Mouse (Mus musculus) midbrain, embryonic 13.5 days (tissue): ENCODE measurements around the gene Col23a1. TPM values are rescaled to one million over a fixed set of nuclear protein-coding genes. Genes with fewer than 3 reads are reported as not detected.

Experiments
- ATAC-seq: fragments of 200-750 bp; cut with Nextera tagmentation; 2 replicates; pipeline ENCODE4 v1.8.0; 2017; ENCODE audit warnings: mild to moderate bottlenecking, moderate TSS enrichment, moderate library complexity
- H3K27ac ChIP-seq: fragments of 300-500 bp; sonication (generic); 2 replicates; pipeline ENCODE4 v1.5.1; 2015; ENCODE audit warnings: inconsistent platforms, mild to moderate bottlenecking, moderate library complexity
- H3K27me3 ChIP-seq: fragments of 300-500 bp; sonication (generic); 2 replicates; pipeline ENCODE4 v1.6.1; 2015; ENCODE audit warnings: mild to moderate bottlenecking, inconsistent platforms
- H3K36me3 ChIP-seq: fragments of 300-500 bp; sonication (generic); 2 replicates; pipeline ENCODE4 v1.6.1; 2015; ENCODE audit warnings: mild to moderate bottlenecking, inconsistent platforms
- H3K4me1 ChIP-seq: fragments of 300-500 bp; sonication (generic); replicated peaks from 2 replicates; pipeline ENCODE4 v1.6.1; 2015; ENCODE audit warnings: inconsistent platforms
- H3K4me2 ChIP-seq: fragments of 300-500 bp; sonication (generic); replicated peaks from 2 replicates; pipeline ENCODE4 v1.6.1; 2015; ENCODE audit warnings: moderate library complexity, mild to moderate bottlenecking, inconsistent platforms
- H3K4me3 ChIP-seq: fragments of 300-500 bp; sonication (generic); replicated peaks from 2 replicates; pipeline ENCODE4 v1.5.1; 2015; ENCODE audit warnings: mild to moderate bottlenecking, inconsistent platforms
- H3K9ac ChIP-seq: fragments of 300-500 bp; sonication (generic); replicated peaks from 2 replicates; pipeline ENCODE4 v1.6.1; 2015; ENCODE audit warnings: mild to moderate bottlenecking, inconsistent platforms
- H3K9me3 ChIP-seq: fragments of 300-500 bp; sonication (generic); 2 replicates; pipeline ENCODE4 v1.6.1; 2016; ENCODE audit warnings: mild to moderate bottlenecking, inconsistent platforms
- WGBS: fragments of 180-500 bp; shearing (Covaris S2); methylation state at CpG from one replicate; pipeline ENCODE4 v1.1.7; 2015; 5-methylcytosine and 5-hydroxymethylcytosine counted together
- polyA plus RNA-seq: library from polyadenylated mRNA; unstranded; fragments of >200 nt; fragmentation: Nextera tagmentation; extraction: Ambion mirVana; gene quantifications from 2 replicates; pipeline ENCODE4 v1.2.1, GENCODE M21; 2015

The Col23a1 gene
- polyA plus RNA-seq, 1 experiment from 2014 or later: 5.7 TPM

DNA sequence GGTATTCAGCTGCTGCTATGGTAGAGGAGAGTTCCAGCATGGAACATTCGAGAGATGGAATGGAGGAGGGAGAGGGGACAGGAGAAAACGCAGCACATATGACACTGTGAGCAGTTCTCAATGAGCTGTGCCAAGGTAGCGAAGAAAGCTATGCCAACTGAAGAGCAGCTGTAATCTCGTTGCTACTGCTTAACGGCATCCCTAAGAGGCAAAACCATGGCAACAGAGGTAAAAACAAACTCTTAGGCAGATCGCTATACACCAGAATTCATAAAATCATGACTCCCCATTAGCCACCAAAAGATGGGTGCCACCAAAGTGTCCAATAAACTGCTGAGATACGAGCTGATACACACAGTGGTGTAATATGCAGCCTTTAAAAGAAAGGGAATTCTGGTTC is 160.2 kb downstream of the Col23a1 start:
- no peaks in the 10 kb centered on the region for H3K9me3 ChIP-seq
- H3K9ac ChIP-seq: no peak overlapping the region
- H3K27ac ChIP-seq: no peak overlapping the region
- no peaks in the 10 kb centered on the region for H3K27me3 ChIP-seq
- H3K4me3 ChIP-seq: no peak overlapping the region
- peaks cover 7% of the 10 kb centered on the region for H3K4me1 ChIP-seq
- 82% methylated on average over 7 of the region's 7 CpGs for WGBS
- no peaks in the 10 kb centered on the region for H3K36me3 ChIP-seq
- no peak for ATAC-seq
- no peak overlapping the region for H3K4me2 ChIP-seq

DNA sequence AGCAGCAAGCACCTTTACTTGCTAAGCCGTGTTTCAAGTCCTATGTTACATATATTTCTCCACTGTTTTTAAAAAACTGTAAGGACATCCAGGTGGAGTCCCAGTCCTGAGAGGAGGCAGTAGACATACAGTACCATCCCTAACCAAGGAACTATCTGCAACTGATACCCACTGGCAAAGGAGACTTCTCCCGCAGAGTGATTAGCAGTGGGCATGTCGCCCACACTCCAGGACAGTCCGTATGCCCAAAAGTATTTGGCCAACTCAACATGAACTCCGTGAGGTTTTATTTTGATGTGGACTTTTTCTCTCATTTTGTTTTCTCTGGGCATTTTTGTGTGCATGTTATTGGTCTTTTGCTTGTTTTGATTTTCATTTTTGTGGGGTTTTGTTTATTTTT is 161.6 kb downstream of the Col23a1 start:
- H3K27ac ChIP-seq: no peak overlapping the region
- no peaks in the 10 kb centered on the region for H3K27me3 ChIP-seq
- no peaks in the 10 kb centered on the region for H3K9me3 ChIP-seq
- no peaks in the 10 kb centered on the region for H3K36me3 ChIP-seq
- no peak for ATAC-seq
- WGBS: 91% methylated on average over 5 of the region's 5 CpGs
- no peak overlapping the region for H3K4me3 ChIP-seq
- no peak overlapping the region for H3K4me2 ChIP-seq
- H3K4me1 ChIP-seq: peaks cover 7% of the 10 kb centered on the region
- H3K9ac ChIP-seq: no peak overlapping the region

DNA sequence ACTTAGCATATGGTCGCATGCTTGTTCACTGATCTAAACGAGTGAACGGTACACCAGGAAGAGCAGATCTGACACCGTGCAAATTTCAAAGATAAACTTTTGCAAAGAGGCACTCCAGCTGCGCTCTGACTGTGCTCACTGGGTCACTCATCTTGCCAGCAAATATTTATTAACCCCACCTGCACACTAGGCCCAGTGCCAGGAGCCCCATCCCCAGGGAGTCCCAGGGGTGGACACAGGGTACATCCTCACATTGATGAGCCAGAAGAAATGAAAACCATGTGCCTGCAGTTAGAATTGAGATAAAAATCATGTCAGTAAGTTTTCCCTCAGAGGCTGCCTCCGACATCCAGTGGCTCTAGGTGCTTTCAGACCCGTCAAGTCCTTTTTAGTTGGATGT is 162.2 kb downstream of the Col23a1 start:
- H3K9me3 ChIP-seq: no peaks in the 10 kb centered on the region
- H3K4me2 ChIP-seq: no peak overlapping the region
- 67% methylated on average over 7 of the region's 7 CpGs for WGBS
- H3K4me1 ChIP-seq: peaks cover 7% of the 10 kb centered on the region
- no peak for ATAC-seq
- no peaks in the 10 kb centered on the region for H3K27me3 ChIP-seq
- H3K9ac ChIP-seq: no peak overlapping the region
- H3K36me3 ChIP-seq: no peaks in the 10 kb centered on the region
- H3K27ac ChIP-seq: no peak overlapping the region
- H3K4me3 ChIP-seq: no peak overlapping the region

DNA sequence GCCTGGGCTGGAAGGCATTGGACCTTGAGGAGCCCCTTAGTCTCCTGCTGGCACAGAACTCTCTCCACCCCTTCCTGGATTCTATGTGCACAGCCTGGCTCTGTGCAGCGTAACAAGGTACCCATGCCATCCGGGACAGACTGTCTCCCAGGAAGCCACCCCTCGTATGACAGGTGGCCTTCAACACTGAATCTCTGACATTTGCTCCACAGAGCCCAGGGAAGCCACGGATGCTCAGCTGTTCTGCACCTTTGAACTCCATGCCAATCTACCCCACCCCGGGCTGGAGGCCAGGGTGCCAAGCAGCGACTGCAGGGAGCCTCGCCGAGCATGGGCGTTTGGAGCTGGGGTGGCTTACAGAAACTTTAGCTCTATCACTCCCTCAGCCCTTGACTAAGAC is 164.0 kb downstream of the Col23a1 start:
- Histone ChIP-seq H3K27me3 (no peaks in the 10 kb centered on the region), H3K4me2 (no peak overlapping the region), H3K9ac (no peak overlapping the region), H3K36me3 (no peaks in the 10 kb centered on the region), H3K9me3 (no peaks in the 10 kb centered on the region), H3K27ac (no peak overlapping the region), H3K4me1 (peaks cover 7% of the 10 kb centered on the region), H3K4me3 (no peak overlapping the region)
- 93% methylated on average over 9 of the region's 9 CpGs for WGBS
- ATAC-seq: no peak

DNA sequence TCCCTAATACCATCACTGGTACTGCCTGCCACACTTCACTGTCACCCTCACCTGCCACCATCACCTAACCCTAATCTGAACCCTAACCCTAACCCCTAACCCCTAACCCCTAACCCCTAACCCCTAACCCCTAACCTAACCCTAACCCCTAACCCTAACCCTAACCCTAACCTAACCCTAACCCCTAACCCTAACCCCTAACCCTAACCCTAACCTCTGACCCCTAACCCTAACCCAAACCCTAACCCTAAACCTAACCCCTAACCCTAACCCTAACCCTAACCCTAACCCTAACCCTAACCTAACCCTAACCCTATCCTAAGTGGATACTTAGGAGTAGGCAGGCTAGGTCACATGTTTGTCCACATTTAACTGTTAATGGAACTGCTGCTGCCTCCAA is 165.8 kb downstream of the Col23a1 start:
- no peaks in the 10 kb centered on the region for H3K27me3 ChIP-seq
- no peak for ATAC-seq
- H3K9me3 ChIP-seq: no peaks in the 10 kb centered on the region; the same call in 1 of the 2 replicates

DNA sequence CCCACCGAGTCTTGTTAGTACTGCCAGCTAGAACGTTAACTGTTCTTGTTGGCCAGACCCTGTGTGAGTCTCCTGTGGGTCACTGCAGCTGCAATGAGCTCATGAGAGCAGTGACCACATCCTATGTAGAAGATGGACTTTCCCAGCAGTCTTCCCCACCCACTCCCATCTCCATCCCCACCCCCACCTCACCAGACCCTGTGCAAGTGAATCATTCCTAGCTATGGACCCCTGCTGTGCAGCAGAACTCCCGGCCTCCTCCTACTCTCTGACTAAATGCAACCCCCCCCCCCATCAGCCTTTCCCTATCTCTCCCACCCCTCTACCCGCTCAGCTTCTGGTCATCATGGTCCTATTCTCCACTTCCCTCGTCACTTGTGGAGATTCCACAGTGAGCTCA is 167.9 kb downstream of the Col23a1 start:
- no peak for ATAC-seq
- Histone ChIP-seq H3K4me3 (no peak overlapping the region), H3K4me2 (no peak overlapping the region), H3K27me3 (no peaks in the 10 kb centered on the region), H3K9ac (no peak overlapping the region), H3K9me3 (no peaks in the 10 kb centered on the region; the same call in 1 of the 2 replicates), H3K4me1 (peaks cover 15% of the 10 kb centered on the region), H3K27ac (no peak overlapping the region), H3K36me3 (no peaks in the 10 kb centered on the region)
- 75% methylated on average over 5 of the region's 5 CpGs for WGBS

More for the DNA sequence above, 165.8 kb downstream of the Col23a1 start:
- Histone ChIP-seq H3K9ac (no peak overlapping the region), H3K4me2 (no peak overlapping the region), H3K27ac (no peak overlapping the region), H3K4me3 (no peak overlapping the region), H3K4me1 (peaks cover 15% of the 10 kb centered on the region), H3K36me3 (no peaks in the 10 kb centered on the region)

DNA sequence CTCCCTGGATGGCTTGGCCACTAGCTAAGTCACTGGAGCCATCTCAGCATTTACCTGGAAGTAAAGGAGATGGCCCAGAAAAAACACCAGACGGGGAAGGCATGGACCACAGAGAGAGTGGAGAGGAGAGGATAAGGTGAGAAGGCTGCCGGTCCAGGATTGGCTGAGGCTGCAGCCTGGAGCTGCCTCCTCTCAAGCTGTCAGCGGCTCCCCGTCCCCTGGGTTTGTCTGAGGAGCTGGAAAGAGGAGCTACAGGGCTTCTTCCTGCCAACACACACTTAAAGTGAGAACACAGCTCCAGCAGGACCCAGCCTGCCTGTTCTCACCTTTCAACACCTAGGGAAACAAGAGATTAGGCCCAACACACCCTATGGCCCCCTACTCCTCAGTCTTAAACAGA is 168.9 kb downstream of the Col23a1 start:
- peak overlapping the region; percentile 58; the same call in 1 of the 2 replicates for H3K27ac ChIP-seq
- peaks cover 15% of the 10 kb centered on the region for H3K4me1 ChIP-seq
- H3K36me3 ChIP-seq: no peaks in the 10 kb centered on the region
- H3K4me2 ChIP-seq: no peak overlapping the region
- no peak for ATAC-seq
- no peaks in the 10 kb centered on the region; the same call in 1 of the 2 replicates for H3K9me3 ChIP-seq
- WGBS: 56% methylated on average over 4 of the region's 4 CpGs
- H3K4me3 ChIP-seq: no peak overlapping the region
- H3K9ac ChIP-seq: no peak overlapping the region
- no peaks in the 10 kb centered on the region for H3K27me3 ChIP-seq

DNA sequence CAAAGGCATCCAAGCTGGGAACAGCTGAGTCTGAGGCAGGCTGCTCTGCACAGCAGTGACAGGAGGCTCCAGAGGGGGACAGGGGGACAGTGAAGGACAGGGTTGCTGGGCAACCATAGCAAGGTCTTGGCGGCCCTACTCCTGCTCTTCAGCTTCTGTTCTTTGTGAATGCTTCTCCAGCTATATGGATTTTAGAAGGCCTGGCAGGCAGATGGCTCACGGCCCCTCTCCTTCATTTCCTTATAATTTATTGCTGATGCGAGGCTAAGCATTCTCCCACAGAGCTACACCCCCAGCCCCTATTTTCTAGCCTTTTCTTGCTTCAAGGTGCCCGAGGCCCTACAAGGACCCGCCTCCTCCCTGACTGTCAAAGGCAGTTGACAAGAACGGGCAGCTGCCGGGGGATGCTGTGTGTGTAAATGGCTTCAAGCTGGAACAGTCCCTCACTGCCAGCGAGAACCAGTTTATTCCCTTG is 169.9 kb downstream of the Col23a1 start:
- H3K27me3 ChIP-seq: no peaks in the 10 kb centered on the region
- peak overlapping the region; percentile 58 for H3K27ac ChIP-seq
- no peak overlapping the region; the same call in 1 of the 2 replicates for H3K9ac ChIP-seq
- H3K9me3 ChIP-seq: no peaks in the 10 kb centered on the region; the same call in 1 of the 2 replicates
- no peak overlapping the region for H3K4me3 ChIP-seq
- 0 out of 2 replicates have a peak overlapping the region, but pooled peaks have one; percentile 1 for H3K4me2 ChIP-seq
- 41% methylated on average over 8 of the region's 8 CpGs for whole genome bisulfite sequencing
- peak; percentile 94 for ATAC-seq
- H3K36me3 ChIP-seq: no peaks in the 10 kb centered on the region
- peaks cover 15% of the 10 kb centered on the region for H3K4me1 ChIP-seq

DNA sequence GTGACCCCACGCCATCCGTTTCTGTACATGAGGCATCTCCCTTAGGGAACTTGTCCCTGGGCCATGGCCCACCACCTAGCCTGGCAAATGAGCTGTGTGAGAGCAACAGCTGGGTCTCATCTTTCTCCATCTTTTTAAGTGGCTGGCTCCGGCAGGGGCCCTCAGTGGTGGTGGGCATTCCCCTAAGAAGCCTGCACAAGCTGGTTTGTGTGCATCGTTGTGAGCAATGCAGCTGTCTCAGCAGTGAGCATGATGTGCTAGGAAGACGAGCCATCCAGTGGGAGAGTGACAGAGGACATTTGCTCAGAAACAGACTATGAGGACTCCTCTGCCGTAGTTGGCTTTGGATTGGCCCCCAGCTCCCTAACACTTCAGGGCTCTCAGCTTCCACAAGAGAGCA is 179.0 kb downstream of the Col23a1 start:
- peaks cover 11% of the 10 kb centered on the region for H3K4me1 ChIP-seq
- H3K27me3 ChIP-seq: no peaks in the 10 kb centered on the region
- H3K9me3 ChIP-seq: no peaks in the 10 kb centered on the region
- no peaks in the 10 kb centered on the region for H3K36me3 ChIP-seq
- no peak overlapping the region for H3K4me2 ChIP-seq
- no peak overlapping the region for H3K27ac ChIP-seq
- no peak for ATAC-seq
- H3K9ac ChIP-seq: no peak overlapping the region
- no peak overlapping the region for H3K4me3 ChIP-seq
- 82% methylated on average over 6 of the region's 6 CpGs for WGBS

DNA sequence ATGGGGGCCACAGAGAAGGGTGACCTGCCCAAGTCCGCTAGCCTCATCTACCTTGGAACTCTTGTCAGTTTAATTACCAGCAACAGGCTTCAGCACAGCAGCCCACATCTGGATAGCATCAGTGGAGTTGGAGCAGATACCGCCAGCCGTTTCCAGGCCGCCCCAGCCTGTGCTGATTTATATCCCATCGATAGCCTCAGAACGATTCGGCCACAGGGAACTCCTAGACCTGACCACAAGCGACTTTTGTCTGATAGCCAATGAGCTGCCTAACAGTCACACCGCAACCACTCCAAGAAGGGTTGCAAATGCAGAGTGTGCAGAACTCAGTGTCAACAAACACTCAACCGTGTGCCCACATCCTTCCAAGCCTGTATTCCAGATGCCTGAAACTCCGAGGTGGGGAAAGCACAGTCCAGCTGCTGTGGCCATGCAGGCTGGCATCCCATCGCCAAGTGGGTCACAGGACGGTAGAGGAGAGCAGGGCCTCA is 179.7 kb downstream of the Col23a1 start:
- H3K4me2 ChIP-seq: no peak overlapping the region
- ATAC-seq: no peak
- H3K36me3 ChIP-seq: no peaks in the 10 kb centered on the region
- no peak overlapping the region for H3K4me3 ChIP-seq
- H3K27ac ChIP-seq: no peak overlapping the region
- H3K9me3 ChIP-seq: no peaks in the 10 kb centered on the region
- H3K9ac ChIP-seq: no peak overlapping the region
- WGBS: 85% methylated on average over 13 of the region's 13 CpGs
- no peaks in the 10 kb centered on the region for H3K27me3 ChIP-seq
- H3K4me1 ChIP-seq: peaks cover 11% of the 10 kb centered on the region

DNA sequence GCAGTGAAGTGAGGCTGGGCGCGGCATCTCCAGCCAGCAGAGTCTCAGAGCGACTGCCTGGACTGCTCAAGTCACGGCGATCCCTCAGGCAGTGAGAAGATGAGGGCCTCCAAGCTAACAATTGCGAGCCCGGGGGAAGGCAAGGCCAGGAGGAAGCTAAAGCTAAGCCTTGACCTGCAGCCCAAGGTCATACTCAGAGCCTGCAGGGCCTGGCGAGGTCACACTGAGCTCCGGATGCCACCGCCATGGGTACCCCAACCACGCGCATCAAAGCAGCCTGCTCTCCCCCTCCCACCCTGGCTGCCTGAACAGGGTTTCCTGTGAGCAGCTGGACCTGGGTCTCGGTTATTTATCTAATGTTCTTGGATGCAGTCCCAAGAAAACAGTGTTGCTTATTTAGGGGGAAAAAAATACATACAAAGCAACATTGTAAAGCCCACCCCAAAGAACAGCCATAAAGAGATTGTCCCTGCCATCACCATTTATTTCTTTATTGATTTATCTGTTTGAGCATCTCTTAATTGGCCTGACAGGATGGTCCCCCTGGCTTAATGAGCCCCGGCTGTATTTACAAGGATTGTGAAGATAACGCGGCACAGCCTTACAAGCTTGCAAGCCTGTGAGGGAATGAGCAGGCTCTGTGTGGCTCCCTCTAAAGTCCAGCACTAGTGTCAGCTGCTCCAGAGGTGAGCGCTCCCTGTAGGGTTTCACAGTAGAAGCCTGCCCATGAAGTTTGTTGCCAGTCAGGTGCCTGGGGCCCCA is 180.8 kb downstream of the Col23a1 start:
- H3K9ac ChIP-seq: no peak overlapping the region
- H3K9me3 ChIP-seq: no peaks in the 10 kb centered on the region
- H3K27ac ChIP-seq: 0 out of 2 replicates have a peak overlapping the region, but pooled peaks have one; percentile 20
- no peaks in the 10 kb centered on the region for H3K36me3 ChIP-seq
- WGBS: 43% methylated on average over 17 of the region's 17 CpGs
- peaks cover 11% of the 10 kb centered on the region for H3K4me1 ChIP-seq
- no peak for ATAC-seq
- no peak overlapping the region for H3K4me3 ChIP-seq
- H3K27me3 ChIP-seq: no peaks in the 10 kb centered on the region
- H3K4me2 ChIP-seq: no peak overlapping the region

DNA sequence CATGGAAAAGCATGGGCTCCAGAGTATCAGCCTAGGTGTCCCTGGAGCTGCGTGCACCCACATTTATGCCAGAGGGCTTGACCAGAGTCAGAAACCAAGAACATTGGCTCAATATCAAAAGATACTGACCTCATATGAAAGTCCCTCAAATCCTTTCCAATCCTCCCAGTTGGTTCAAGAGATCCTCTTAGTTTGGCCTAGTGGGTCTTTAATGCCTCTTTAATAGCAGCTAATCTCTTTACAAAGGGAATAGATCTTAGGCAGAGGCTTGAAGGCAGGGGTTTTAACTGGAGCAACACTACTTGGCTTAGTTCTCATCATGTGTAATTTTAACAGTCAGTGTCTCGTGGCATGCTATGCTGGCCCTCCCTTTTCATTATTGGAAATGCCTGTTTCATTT is 184.0 kb downstream of the Col23a1 start:
- Histone ChIP-seq H3K27ac (no peak overlapping the region), H3K4me2 (no peak overlapping the region), H3K36me3 (no peaks in the 10 kb centered on the region), H3K9ac (no peak overlapping the region), H3K4me1 (peaks cover 11% of the 10 kb centered on the region), H3K27me3 (no peaks in the 10 kb centered on the region), H3K4me3 (no peak overlapping the region), H3K9me3 (no peaks in the 10 kb centered on the region)
- ATAC-seq: no peak
- whole genome bisulfite sequencing: 63% methylated on average over 2 of the region's 2 CpGs
